Mouse (Mus musculus): ENCODE measurements around the gene Angptl7.
A peak's percentile ranks its signal among the peaks of the same experiment; 100 is the strongest.

The Angptl7 gene

GRCm38 (mm10) chr4:148500410-148500867 lies at the start of gene Angptl7:
TSS of gene Angptl7 (minus strand) at chr4:148500460.
- DNase-seq (ENCODE audit: low spot score) = no peak

DNA sequence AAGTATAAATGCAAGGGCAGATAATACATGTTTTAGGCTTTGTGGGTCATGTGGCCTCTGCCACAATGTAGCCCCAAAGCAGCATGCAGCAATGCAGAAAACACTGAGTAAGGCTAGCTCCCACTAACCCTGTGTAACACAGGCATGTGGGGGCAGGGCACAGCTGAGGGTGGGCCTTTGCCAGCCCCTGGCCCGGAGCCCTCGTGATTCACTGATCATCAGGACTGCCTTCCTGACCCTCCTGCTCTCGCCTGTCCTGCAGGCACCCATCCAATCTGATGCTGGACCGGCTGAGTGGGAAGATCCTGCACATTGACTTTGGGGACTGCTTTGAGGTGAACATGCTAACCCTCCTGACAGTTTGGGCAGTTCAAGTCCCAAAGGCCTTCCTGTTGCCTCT lies 48.8 kb upstream of the Angptl7 start:
- DNase-seq (ENCODE audit: low spot score) = no peak

DNA sequence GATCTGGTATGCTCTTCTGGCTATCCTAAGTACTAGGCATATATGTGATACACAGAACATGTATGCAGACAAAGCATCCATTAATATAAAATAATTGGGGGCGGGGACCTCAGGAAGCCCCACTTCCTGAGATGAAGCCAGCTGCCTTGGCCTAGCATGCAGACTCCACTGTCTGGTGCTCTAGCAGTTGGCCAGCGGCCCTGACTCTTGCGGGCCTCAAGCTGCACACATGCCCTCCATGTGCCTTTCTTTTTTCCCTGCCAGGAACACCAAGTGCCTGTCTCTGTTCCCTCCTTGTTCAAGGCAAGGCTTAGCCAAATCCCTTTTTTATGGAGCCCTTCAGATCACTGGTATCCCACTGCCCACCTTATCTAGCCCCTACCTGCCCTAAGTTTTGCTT lies 35.6 kb upstream of the Angptl7 start:
- no peak for DNase-seq (ENCODE audit: low spot score)

GRCm38 (mm10) chr4:148533613-148534328 lies 33.5 kb upstream of the Angptl7 start:
- DNase-seq (ENCODE audit: low spot score) = no peak

DNA sequence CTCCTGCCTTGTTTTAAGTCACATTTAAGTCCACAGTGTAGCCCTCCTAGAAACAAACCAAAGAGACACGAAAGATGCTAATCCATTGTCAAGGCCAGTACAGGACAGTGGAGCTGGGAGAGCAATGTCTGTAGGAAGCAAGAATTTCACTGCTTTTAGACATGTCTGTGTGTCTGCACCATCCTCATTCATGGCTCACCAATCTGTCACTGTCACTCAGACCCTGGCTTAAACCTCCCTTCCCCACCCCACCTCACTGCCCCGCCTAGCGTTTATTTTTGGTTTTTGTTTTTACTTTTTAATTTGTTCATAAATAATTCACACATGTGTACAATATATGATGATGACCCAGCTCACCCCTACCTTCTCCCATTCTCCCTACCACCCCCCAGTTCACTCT lies 32.3 kb upstream of the Angptl7 start:
- no peak for DNase-seq (ENCODE audit: low spot score)

- no peak for DNase-seq (ENCODE audit: low spot score)
These were observed 31.1 kb upstream of the Angptl7 start for GRCm38 (mm10) chr4:148531341-148531740.

DNA sequence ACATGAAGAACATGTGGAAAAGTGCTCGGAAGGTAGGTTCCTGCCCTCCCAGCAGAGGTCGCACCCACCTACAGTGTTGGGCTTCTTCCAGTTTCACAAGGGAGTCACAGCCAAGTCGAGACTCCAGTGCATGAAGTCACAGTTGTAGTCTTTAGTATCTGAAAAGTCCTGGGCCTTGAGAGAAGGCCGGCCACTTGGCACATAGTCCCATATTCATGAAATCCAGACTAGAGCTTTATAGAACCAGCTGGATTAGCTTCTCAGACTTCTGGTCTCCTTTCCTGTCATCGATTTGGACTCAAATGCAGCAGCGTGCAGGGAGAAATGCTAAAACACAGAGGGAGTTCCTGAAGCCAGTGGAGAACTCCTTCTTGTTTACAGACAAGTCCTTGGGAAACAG lies 30.5 kb upstream of the Angptl7 start:
- no peak for DNase-seq (ENCODE audit: low spot score)

DNA sequence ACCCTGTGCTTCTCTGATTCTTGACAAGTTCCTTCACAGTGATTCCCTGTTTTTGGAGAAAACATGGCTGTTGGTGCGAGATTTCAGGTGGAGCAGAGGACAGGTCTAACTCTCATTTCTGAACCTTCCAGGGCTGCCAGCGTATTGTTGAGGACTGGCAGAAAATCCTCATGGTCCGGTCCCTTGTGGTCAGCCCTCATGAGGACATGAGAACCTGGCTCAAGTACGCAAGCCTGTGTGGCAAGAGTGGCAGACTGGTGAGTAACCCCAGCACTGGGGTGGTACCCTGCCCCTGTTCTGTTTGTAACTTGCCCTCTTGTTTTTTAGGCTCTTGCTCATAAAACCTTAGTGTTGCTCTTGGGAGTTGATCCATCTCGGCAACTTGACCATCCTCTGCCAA lies 30.1 kb upstream of the Angptl7 start:
- no peak for DNase-seq (ENCODE audit: low spot score)

GRCm38 (mm10) chr4:148527158-148527910 lies 27.1 kb upstream of the Angptl7 start:
- no peak for DNase-seq (ENCODE audit: low spot score)

DNA sequence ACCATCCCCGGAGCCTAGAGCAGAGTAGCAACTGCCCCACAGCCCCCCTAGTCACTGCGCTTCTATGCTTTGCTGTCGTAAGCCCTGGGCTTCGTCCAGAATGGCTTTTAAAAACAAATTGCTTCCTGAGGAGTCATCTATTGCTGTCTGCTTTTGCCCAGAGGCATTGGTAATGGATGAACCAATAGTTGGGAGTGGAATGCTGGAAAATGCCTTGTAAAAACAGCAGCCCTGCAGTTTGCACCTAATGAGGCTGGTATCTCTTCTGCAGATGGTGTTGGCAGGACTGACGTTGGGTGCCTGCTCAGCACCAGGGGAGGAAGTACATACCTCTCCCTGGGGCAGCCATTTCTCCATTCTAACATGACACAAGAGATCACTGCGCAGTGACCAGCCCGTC lies 23.3 kb upstream of the Angptl7 start:
- DNase-seq (ENCODE audit: low spot score) = no peak

DNA sequence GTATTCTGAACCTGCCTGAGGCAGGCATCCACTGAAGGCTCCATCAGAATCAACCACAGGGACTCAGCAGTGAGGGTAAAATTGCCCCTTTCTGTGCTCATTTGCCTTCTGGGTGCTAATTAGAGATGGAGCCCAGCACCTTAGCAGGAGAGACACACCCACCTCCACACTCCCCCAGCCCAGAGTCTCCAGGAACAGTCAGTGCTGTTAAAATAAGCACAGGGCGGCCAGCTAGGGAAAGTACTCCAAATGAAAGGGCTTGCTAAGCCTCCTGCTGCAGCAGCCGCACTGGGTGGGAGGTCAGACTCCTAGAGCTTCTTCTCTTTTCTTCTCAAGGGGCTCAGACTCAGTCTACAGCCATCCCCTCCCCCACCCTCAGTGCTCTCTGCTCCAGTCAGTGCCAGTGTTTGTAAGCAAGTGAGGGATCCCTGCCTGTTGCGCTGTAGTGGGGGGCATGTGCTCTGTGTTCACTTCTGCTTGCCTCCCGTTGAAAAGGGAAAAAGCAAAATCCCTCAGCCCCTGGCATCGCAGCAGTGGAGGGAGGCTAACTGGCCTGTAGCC lies 18.1 kb upstream of the Angptl7 start:
- DNase-seq (ENCODE audit: low spot score) = peak; percentile 49

GRCm38 (mm10) chr4:148517809-148518208 lies 17.5 kb upstream of the Angptl7 start:
- no peak for DNase-seq (ENCODE audit: low spot score)

DNA sequence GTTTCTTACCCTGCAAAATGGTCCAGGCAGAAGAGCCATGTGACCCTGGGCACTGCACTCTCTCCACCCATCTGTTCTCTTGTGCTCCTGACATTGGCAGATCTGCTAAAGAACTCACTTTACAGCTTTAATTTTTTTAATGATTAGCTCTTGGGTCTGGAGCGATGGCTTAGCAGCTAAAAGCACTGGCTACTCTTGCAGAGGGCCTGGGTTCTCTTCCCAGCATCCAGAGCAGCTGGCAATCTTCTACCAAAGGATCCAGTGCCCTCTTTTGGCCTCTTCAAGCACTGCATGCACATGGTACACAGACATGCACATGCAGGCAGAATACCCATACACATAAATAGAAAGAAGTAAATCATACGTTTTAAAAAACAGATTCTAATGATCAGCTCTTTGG lies 15.1 kb upstream of the Angptl7 start:
- peak; percentile 37 for DNase-seq (ENCODE audit: low spot score)

DNA sequence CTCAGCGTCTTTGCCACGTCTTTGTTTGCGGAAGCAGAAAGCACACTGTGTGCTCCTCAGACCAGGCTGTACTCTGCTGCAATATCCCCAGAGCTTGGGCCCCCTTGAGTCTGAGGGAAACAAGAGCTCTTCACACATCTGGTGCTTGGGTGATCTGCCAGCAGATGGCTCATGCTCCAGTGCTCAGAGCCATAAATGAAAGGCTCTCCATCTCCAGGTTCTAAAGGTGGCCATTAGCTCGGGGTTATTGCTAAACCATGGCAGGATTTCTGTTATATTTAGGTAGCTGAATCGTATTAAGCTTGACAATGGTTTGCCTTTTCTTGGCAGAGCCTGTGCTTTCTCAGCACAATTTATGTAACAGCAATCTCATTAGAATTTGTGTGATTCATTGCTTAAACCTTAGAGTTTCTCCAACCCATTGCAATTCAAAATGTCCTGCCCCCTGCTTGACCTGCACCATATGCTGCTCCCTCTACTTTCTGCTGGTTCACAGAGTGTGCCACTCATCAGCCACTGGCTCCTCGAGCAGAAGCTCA lies 12.8 kb upstream of the Angptl7 start:
- no peak for DNase-seq (ENCODE audit: low spot score)

DNA sequence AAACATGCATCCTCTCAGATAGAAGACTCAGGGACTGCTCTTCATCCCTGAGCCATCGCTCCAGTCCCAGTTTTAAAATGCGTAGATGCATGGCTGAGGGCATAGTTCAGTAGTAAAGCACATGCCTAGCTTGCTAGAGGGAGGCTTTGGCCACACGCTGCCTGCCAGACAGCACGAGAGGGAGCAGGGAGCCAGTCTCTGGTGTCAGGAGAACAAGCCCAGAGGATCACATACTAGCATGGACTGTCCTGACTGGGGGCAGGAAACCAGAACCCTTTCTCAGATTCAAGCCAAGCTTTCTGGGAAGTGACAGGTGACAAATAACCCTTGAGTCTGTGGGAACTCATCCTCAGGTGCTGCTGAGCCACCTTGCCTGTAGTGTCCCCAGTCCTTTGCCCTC lies 11.1 kb upstream of the Angptl7 start:
- DNase-seq (ENCODE audit: low spot score) = no peak

- DNase-seq (ENCODE audit: low spot score) = no peak
These were observed 10.4 kb upstream of the Angptl7 start for GRCm38 (mm10) chr4:148510691-148511090.

GRCm38 (mm10) chr4:148509450-148510084 lies 9.3 kb upstream of the Angptl7 start:
- no peak for DNase-seq (ENCODE audit: low spot score)

GRCm38 (mm10) chr4:148508084-148508849 lies 8.0 kb upstream of the Angptl7 start:
- DNase-seq (ENCODE audit: low spot score) = no peak

DNA sequence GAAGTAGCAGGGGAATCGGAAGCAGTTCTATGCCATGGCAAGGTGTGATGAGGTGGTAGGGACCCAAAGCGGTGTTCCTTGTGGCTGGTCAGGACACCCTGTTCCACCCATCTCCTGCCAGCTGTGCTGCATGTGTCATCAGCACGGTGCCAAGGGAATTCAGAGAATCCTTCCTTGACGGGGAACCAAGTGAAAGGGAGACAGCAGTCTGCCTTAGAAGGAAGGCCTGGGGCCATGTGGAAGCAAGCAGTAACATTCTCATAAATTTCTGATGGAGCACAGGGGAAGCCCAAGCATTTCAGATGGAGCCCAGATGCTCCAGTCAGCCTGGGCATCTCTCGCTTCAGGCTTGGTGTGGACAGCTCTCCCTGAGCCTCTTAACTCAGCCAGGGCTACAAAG lies 7.3 kb upstream of the Angptl7 start:
- no peak for DNase-seq (ENCODE audit: low spot score)

DNA sequence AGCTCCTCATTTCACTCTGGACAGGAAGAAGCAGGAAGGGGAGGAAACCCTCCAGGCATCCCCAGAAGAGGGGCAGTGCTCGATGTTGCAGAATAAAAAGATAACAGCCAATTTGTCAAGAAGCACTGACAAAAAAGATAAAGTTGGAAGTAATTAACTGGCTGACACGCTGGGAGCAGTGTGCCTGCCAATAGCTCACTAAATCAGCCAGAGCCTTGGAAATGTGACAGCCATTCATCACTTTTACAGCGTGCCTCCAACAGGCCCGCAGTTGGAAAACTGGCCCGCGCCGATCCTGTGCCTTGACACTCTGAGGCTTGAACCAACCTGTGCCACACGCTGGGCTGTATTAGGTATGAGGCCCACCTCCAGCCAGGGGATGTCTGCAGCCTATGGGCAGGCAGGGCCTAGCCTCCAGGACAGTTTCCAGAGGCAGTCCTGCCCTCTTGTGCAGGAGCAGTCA lies 4.3 kb upstream of the Angptl7 start:
- peak; percentile 57 for DNase-seq (ENCODE audit: low spot score)

GRCm38 (mm10) chr4:148495874-148496689 lies 4.2 kb downstream of the Angptl7 start:
- no peak for DNase-seq (ENCODE audit: low spot score)

Data from embryo, embryonic 10.5 days (tissue).